Mouse (Mus musculus) stomach, embryonic 15.5 days (tissue): Measurements from ENCODE around the gene Vmn2r118. TPM values are rescaled to one million over a fixed set of nuclear protein-coding genes. Genes with fewer than 3 reads are reported as not detected.

Source experiments
- ATAC-seq: fragments of 200-750 bp; cut with Nextera tagmentation; 2 replicates; pipeline ENCODE4 v1.8.0; 2017; ENCODE audit warnings: low read depth, moderate number of reproducible peaks, moderate TSS enrichment; ENCODE audit not compliant: insufficient read depth, low FRiP score
- H3K27ac ChIP-seq: fragments of 300-500 bp; sonication (generic); 2 replicates; pipeline ENCODE4 v1.5.1; 2015; ENCODE audit warnings: mild to moderate bottlenecking, inconsistent platforms
- H3K27me3 ChIP-seq: fragments of 300-500 bp; sonication (generic); replicated peaks from 2 replicates; pipeline ENCODE4 v1.6.1; 2015; ENCODE audit warnings: inconsistent platforms
- H3K36me3 ChIP-seq: fragments of 300-500 bp; sonication (generic); 2 replicates; pipeline ENCODE4 v1.6.1; 2015; ENCODE audit warnings: inconsistent platforms
- H3K4me1 ChIP-seq: fragments of 300-500 bp; sonication (generic); 2 replicates; pipeline ENCODE4 v1.6.1; 2015; ENCODE audit warnings: inconsistent platforms
- H3K4me2 ChIP-seq: fragments of 300-500 bp; sonication (generic); 2 replicates; pipeline ENCODE4 v1.6.1; 2015; ENCODE audit warnings: mild to moderate bottlenecking, inconsistent platforms
- H3K4me3 ChIP-seq: fragments of 300-500 bp; sonication (generic); replicated peaks from 2 replicates; pipeline ENCODE4 v1.5.1; 2015; ENCODE audit warnings: inconsistent platforms
- H3K9ac ChIP-seq: fragments of 300-500 bp; sonication (generic); 2 replicates; pipeline ENCODE4 v1.6.1; 2015; ENCODE audit warnings: inconsistent platforms
- H3K9me3 ChIP-seq: fragments of 300-500 bp; sonication (generic); 2 replicates; pipeline ENCODE4 v1.6.1; 2016; ENCODE audit warnings: inconsistent platforms
- WGBS: fragments of 180-500 bp; shearing (Covaris S2); methylation state at CpG from one replicate; pipeline ENCODE4 v1.1.7; 2015; 5-methylcytosine and 5-hydroxymethylcytosine counted together
- polyA plus RNA-seq: library from polyadenylated mRNA; unstranded; fragments of >200 nt; fragmentation: Nextera tagmentation; extraction: Ambion mirVana; gene quantifications from 2 replicates; pipeline ENCODE4 v1.2.1, GENCODE M21; 2015

Gene Vmn2r118
- polyA plus RNA-seq: not detected in 2 replicates

DNA sequence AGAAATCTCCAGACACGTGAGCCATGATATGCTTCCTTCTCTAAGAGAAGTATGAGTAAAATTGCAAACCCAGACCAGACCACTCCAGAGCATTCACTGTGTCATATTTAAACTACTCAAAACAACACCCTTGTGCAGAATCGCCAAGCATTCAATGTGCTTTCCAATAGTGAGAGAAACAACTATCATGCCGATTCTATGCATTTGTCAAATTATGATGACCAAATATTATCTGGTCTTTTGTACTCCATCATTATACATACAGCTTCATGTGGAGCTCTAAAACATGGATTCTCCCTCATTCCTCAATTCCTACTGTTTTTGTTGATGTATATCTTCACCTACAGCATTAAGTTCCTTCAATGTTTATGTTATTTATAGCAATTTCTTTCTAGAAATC, at the start of gene Vmn2r118:
Gene Vmn2r118, minus strand, starts transcription at position 101 of the 400 bp plus-strand sequence.
- no peak within 1 kb of the TSS for H3K27ac ChIP-seq
- no peaks in the 10 kb centered on the region for H3K27me3 ChIP-seq
- H3K9ac ChIP-seq: no peak within 1 kb of the TSS
- H3K4me1 ChIP-seq: no peaks in the 10 kb centered on the region
- no peak for ATAC-seq
- H3K4me3 ChIP-seq: no peak within 1 kb of the TSS
- no peaks in the 10 kb centered on the region for H3K9me3 ChIP-seq
- no peaks in the 10 kb centered on the region for H3K36me3 ChIP-seq
- H3K4me2 ChIP-seq: no peak within 1 kb of the TSS
- whole genome bisulfite sequencing: 78% methylated on average over 3 of the region's 3 CpGs

- no peak overlapping the region for H3K4me2 ChIP-seq
- 70% methylated on average over 2 of the region's 2 CpGs for WGBS
- no peak overlapping the region for H3K4me3 ChIP-seq
- H3K9me3 ChIP-seq: no peaks in the 10 kb centered on the region
- no peaks in the 10 kb centered on the region for H3K27me3 ChIP-seq
- ATAC-seq: no peak; the same call in 1 of the 2 replicates
- no peaks in the 10 kb centered on the region for H3K4me1 ChIP-seq
- no peaks in the 10 kb centered on the region for H3K36me3 ChIP-seq
- H3K27ac ChIP-seq: no peak overlapping the region
- no peak overlapping the region for H3K9ac ChIP-seq
Observed at GRCm38 (mm10) chr17:55661099-55661498, 36.1 kb upstream of the Vmn2r118 start.

- Histone ChIP-seq H3K27ac (no peak overlapping the region), H3K4me2 (no peak overlapping the region), H3K36me3 (no peaks in the 10 kb centered on the region), H3K9me3 (no peaks in the 10 kb centered on the region), H3K9ac (no peak overlapping the region), H3K27me3 (no peaks in the 10 kb centered on the region), H3K4me1 (no peaks in the 10 kb centered on the region), H3K4me3 (no peak overlapping the region)
- WGBS: 49% methylated on average over 1 of the region's 1 CpGs
- ATAC-seq: no peak
Observed at GRCm38 (mm10) chr17:55590838-55591237, 34.2 kb downstream of the Vmn2r118 start.

- no peaks in the 10 kb centered on the region for H3K36me3 ChIP-seq
- no peak overlapping the region for H3K27ac ChIP-seq
- H3K27me3 ChIP-seq: no peaks in the 10 kb centered on the region
- WGBS: 59% methylated on average over 2 of the region's 2 CpGs
- no peak overlapping the region for H3K9ac ChIP-seq
- H3K4me2 ChIP-seq: no peak overlapping the region
- ATAC-seq: no peak
- H3K4me3 ChIP-seq: no peak overlapping the region
- no peaks in the 10 kb centered on the region for H3K4me1 ChIP-seq
- H3K9me3 ChIP-seq: no peaks in the 10 kb centered on the region
Observed at GRCm38 (mm10) chr17:55561774-55562173, 63.2 kb downstream of the Vmn2r118 start.

DNA sequence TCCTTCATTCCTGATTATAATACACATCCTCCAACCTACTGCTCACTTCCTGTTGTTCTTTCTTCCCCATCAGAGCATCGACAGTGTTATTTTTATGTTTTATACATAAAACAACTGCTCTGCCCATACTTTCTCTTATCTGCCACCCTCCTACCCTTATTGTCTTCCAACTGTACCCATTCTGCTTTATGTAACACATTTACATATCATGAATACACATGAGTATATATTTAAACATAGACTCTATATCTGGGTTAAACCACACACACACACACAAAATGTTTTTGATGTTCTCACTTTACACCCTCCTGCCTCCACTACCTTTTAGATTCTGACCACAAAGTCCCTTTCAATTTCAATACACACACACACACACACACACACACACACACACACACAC, 76.5 kb downstream of the Vmn2r118 start:
- no peaks in the 10 kb centered on the region for H3K27me3 ChIP-seq
- no peak overlapping the region for H3K9ac ChIP-seq
- WGBS: 69% methylated on average over 1 of the region's 1 CpGs
- no peak overlapping the region for H3K4me2 ChIP-seq
- no peaks in the 10 kb centered on the region for H3K36me3 ChIP-seq
- no peaks in the 10 kb centered on the region for H3K4me1 ChIP-seq
- H3K9me3 ChIP-seq: no peaks in the 10 kb centered on the region
- no peak overlapping the region for H3K27ac ChIP-seq
- no peak for ATAC-seq
- no peak overlapping the region for H3K4me3 ChIP-seq

Other genes with a start within 250 kb of the Vmn2r118 start
- 1.5 and 2.2 TPM in 2 replicates for gene St6gal2, start 179.8 kb downstream of the Vmn2r118 start, polyA plus RNA-seq
- gene Pot1b, start 87.4 kb upstream of the Vmn2r118 start, polyA plus RNA-seq: 8.6 and 9.0 TPM in 2 replicates
- gene Adgre4, start 124.8 kb upstream of the Vmn2r118 start, polyA plus RNA-seq: 1.0 and 1.1 TPM in 2 replicates